Mouse (Mus musculus): Measurements from ENCODE around the gene H2afy2.

H2afy2 gene

GRCm38 (mm10) chr10:61723271-61723670 is 60.7 kb downstream of the H2afy2 start:
- no peak for DNase-seq (ENCODE audit: low read depth)

GRCm38 (mm10) chr10:61722215-61722614 is 61.7 kb downstream of the H2afy2 start:
- DNase-seq (ENCODE audit: low read depth) = no peak

DNA sequence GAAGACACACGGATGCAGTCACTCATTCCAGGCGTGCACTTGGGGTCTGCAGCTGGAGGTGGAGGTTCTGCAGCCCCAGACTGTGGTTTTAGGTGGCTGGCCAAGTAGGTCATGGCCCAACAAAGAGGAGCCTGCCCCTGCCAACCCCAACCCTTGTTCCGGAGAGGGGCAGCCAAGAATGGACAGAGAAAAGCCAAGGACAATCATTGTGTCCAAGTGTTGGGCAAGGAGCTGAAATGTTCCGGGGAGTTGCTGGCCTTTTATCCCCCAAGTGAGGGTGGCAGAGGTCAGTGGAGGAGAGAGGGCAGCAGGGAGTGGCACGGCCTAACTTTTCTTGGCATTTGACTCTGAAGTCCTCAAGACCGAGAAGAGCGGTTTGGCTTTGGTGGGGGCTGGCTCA is 63.6 kb downstream of the H2afy2 start:
- no peak for DNase-seq (ENCODE audit: low read depth)

GRCm38 (mm10) chr10:61717406-61718296 is 66.3 kb downstream of the H2afy2 start:
- no peak for DNase-seq (ENCODE audit: low read depth)

- no peak for DNase-seq (ENCODE audit: low read depth)
Observed at GRCm38 (mm10) chr10:61715996-61716864, 67.7 kb downstream of the H2afy2 start.

DNA sequence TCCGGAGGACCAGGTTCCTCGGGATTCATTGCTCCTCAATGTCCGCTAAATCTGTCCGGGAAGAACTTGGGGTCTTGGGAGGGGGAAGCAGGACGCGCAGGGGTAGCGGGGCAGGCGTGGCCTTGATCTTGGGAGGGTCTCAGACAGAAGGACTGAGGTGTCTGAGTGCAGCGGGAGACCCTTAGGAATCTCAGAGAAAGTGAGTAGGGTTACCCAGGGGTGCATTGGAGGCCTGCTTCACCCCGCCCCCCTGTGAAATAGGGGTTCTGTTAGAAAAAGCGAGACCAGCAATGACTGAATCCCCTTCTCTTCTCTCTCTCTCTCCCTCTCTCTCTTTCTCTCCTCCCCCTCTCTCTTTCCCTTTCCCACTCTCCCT is 68.5 kb downstream of the H2afy2 start:
- no peak for DNase-seq (ENCODE audit: low read depth)

DNA sequence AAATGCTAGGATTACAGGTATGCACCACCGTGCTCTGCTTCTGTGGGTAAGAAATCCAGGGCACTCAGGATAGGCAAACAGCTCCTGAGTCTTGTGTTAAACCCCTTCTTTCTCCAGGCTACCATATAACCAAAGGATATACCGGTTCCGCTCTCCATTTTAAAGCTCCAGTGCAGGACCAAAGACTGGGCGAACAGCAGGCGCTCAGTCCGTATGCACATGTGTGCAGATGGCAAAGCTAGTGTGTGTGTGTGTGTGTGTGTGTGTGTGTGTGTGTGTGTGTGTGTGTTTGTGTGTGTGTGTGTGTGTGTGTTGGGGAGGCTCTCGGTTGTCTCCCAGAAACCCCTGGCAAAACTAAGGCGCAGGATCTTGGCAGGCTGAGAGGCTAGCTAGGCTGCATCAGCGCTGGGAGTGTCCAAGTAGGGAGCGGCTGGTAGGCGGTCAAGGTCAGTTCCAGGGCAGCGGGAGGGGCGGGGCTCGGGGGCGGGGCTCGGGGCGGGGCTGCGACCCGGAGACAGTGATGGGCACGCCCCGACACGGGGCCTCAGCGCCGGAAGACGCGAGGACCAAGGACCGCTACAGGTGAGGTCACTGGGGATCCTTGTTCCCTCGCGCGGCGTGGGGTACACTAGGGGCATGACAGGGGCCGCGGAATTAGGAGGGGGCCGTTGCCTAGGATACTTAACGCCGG is 69.0 kb downstream of the H2afy2 start, which contains the start of gene Aifm2:
Gene Aifm2 (plus strand): TSS at position 493 of the 691 bp plus-strand sequence.
- DNase-seq (ENCODE audit: low read depth) = no peak

- no peak for DNase-seq (ENCODE audit: low read depth)
Observed at GRCm38 (mm10) chr10:61714146-61714545, 69.8 kb downstream of the H2afy2 start.

GRCm38 (mm10) chr10:61713601-61714000 is 70.3 kb downstream of the H2afy2 start:
- no peak for DNase-seq (ENCODE audit: low read depth)

- DNase-seq (ENCODE audit: low read depth) = no peak
Observed at GRCm38 (mm10) chr10:61706412-61707375, 77.3 kb downstream of the H2afy2 start.

DNA sequence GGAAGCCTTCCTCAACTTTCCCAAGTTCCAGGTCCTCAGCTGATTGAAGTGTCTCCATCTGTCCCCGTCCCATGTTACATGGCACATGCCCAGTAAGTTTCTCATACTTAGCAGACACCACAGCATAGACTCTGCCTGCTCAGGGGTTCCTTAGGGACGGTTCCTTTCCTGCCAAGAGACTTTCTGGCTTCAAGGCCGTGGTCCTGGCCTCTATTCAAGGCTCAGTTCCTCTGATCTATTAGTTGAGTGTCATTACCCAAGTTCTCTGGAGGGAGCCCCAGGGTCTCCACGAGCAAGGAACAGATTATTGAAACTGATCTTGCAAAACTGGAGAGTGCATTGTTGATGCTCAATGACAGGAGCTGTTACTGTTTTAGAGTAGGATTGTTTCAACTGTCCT is 79.3 kb downstream of the H2afy2 start:
- DNase-seq (ENCODE audit: low read depth) = no peak

DNA sequence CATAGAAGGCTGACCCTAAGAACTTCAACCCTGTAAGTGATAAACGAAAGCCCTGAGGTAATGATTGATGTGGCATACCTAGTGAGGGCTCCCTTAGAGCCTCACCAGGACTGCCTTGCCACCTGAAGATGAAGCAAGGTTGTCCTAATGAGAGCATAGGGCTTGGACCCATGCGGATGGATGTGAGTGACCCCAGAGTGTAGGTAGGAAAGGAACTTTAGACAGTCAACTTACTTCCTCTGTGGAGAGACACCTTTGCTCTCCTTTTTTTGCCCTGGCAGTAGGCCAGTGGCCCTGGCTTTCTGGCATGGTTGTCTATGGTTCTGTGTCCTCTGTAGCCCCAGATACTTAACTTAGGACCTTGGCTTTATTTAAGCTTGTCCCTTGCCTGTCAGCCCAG is 86.9 kb downstream of the H2afy2 start:
- DNase-seq (ENCODE audit: low read depth) = no peak

DNA sequence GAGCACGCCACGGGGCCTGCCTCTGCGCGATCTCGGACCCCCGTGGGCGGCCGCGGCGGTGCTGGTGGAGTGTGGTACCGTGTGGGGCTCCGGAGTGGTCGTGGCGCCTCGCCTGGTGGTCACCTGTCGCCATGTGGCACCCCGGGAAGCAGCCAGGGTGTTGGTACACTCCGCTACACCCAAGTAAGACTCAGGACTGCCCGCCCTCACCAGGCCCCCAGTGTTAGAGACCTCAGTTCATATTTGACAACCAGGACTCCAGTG is 87.5 kb downstream of the H2afy2 start:
- DNase-seq (ENCODE audit: low read depth) = no peak

DNA sequence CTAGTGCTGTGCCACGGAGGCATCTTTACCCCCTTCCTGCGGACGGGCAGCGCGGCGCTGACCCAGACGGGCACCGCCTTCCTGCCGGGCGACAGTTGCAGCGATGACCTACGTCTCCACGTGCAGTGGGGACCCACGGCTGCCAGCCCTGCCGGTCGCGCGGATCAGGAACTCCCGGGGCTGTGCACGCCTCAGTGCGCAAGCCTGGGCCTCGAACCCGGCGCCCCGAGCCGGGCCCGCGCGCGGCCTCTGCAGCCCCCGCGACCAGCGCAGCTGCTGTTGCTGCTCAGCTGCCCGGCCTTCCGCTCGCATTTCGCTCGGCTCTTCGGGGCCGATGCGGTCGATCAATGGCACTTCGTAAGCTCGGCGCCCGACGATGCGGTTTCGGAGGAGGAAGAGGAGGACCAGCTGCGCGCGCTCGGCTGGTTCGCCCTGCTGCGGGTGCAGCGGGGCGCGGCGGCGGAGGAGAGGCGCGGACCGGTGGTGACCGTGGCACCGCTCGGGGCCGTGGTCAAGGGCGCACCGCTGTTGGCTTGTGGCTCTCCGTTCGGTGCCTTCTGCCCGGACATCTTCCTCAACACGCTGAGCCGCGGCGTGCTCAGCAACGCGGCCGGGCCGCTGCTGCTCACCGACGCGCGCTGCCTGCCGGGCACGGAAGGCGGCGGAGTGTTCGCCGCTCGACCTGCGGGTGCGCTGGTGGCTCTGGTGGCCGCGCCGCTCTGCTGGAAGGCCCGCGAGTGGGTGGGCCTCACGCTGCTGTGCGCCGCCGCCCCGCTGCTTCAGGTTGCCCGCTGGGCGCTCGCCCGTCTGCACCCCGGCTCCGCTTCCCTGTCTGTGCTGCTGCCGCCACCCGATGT is 88.0 kb downstream of the H2afy2 start:
- no peak for DNase-seq (ENCODE audit: low read depth)

- DNase-seq (ENCODE audit: low read depth) = peak; percentile 95
Observed at GRCm38 (mm10) chr10:61694870-61695670, 88.9 kb downstream of the H2afy2 start, which contains the start of gene Tysnd1. Tysnd1 (plus strand) TSS chr10:61695514.

DNA sequence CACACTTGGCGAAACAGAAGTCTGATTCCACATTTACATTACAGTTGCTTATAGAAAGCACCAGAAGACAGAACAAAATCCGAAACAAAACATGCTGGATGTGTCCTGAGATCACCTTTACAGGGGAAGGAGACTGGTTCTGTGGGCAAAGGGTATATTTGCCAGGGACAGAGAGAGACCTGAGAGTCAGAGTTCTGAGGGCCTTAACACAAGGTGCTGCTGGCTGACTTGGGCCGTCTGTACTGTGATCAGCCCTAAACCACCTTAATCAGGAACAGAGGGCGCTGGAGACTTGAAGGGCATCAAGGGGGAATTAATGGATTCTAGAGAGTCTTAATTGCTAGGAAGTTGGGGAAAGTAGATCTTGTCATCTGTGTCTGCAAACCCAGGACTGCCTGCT is 90.4 kb downstream of the H2afy2 start:
- DNase-seq (ENCODE audit: low read depth) = no peak

GRCm38 (mm10) chr10:61689405-61689804 is 94.5 kb downstream of the H2afy2 start:
- DNase-seq (ENCODE audit: low read depth) = no peak
